Comparison of ENCODE assay signal across 26 mouse cellular contexts in genomic region chr10:18646035-18646434, GRCm38 (mm10).
"Had no signal": no experiment of that assay in that cellular context is flagged by ENCODE, and none has a peak within 500 bp of the region (broad histone marks: within the 10 kb centered on the region; RNA-seq: fewer than 3 reads in every experiment).

No protein-coding gene starts in this region.

- ATAC-seq: forebrain, embryonic 16.5 days; hindbrain, embryonic 16.5 days; inflammation-experienced regulatory T-cells, adult 6 months; intestine, postnatal 0 days had no signal

- H3K27ac ChIP-seq: gastrocnemius, adult 2 months; heart, adult 2 months; heart, embryonic 13.5 days; heart, embryonic 15.5 days; hindbrain, embryonic 10.5 days; hindbrain, embryonic 12.5 days; hindbrain, embryonic 14.5 days; kidney, embryonic 15.5 days; kidney, postnatal 0 days; layer of hippocampus, adult 2 months; limb, embryonic 10.5 days; limb, embryonic 12.5 days; liver, embryonic 13.5 days; liver, embryonic 15.5 days had no signal

- H3K9me3 ChIP-seq: heart, embryonic 13.5 days; heart, embryonic 15.5 days; hindbrain, embryonic 10.5 days; hindbrain, embryonic 12.5 days; kidney, embryonic 15.5 days; limb, embryonic 10.5 days; limb, embryonic 12.5 days; liver, embryonic 13.5 days; liver, embryonic 15.5 days had no signal

- H3K4me2 ChIP-seq: heart, embryonic 11.5 days; heart, embryonic 13.5 days; heart, embryonic 15.5 days; hindbrain, embryonic 12.5 days; hindbrain, embryonic 14.5 days; kidney, embryonic 15.5 days; limb, embryonic 12.5 days; liver, embryonic 13.5 days; liver, embryonic 15.5 days had no signal

- H3K9ac ChIP-seq: heart, embryonic 13.5 days; heart, embryonic 15.5 days; hindbrain, embryonic 12.5 days; hindbrain, embryonic 14.5 days; kidney, embryonic 15.5 days; limb, embryonic 12.5 days; liver, embryonic 13.5 days; liver, embryonic 15.5 days had no signal

- H3K27me3 ChIP-seq: heart, embryonic 13.5 days; heart, embryonic 15.5 days; hindbrain, embryonic 12.5 days; kidney, embryonic 15.5 days; limb, embryonic 12.5 days; liver, embryonic 13.5 days; liver, embryonic 15.5 days had no signal

- DNase-seq: gastrocnemius, adult 2 months; gastrocnemius, postnatal 10 days; gastrocnemius, postnatal 25 days; heart, adult 2 months; heart, postnatal 14 days; heart, postnatal 4 days; kidney, adult 8-10 months; kidney, postnatal 25 days; kidney, postnatal 4 days; liver, embryonic 13.5 days had no signal

- H3K36me3 ChIP-seq: heart, embryonic 13.5 days; heart, embryonic 15.5 days; hindbrain, embryonic 10.5 days; hindbrain, embryonic 12.5 days; kidney, embryonic 15.5 days; limb, embryonic 10.5 days; limb, embryonic 12.5 days; liver, embryonic 13.5 days; liver, embryonic 15.5 days had no signal

- H3K4me3 ChIP-seq: gastrocnemius, adult 2 months; heart, adult 2 months; heart, embryonic 13.5 days; heart, embryonic 15.5 days; hindbrain, embryonic 10.5 days; hindbrain, embryonic 12.5 days; kidney, embryonic 15.5 days; layer of hippocampus, adult 2 months; limb, embryonic 10.5 days; limb, embryonic 12.5 days; liver, embryonic 13.5 days; liver, embryonic 15.5 days had no signal

- H3K4me1 ChIP-seq: heart, embryonic 13.5 days; heart, embryonic 15.5 days; hindbrain, embryonic 12.5 days; kidney, embryonic 15.5 days; limb, embryonic 10.5 days; limb, embryonic 12.5 days; liver, embryonic 13.5 days; liver, embryonic 15.5 days had no signal
